Mouse (Mus musculus) ES-E14 (cell line): ENCODE data around the gene Sowahd.

Experiments used
- CHD2 ChIP-seq: IDR thresholded peaks from 2 replicates; pipeline ENCODE4 v1.6.1; 2014; ENCODE audit warnings: mild to moderate bottlenecking, low read depth, low read length, inconsistent platforms
- ZC3H11A ChIP-seq: IDR thresholded peaks from 2 replicates; pipeline ENCODE4 v1.6.1; 2012; ENCODE audit warnings: low read depth, mild to moderate bottlenecking, inconsistent platforms, low read length, borderline replicate concordance
- ZNF384 ChIP-seq: IDR thresholded peaks from 2 replicates; pipeline ENCODE4 v1.6.1; 2012; ENCODE audit warnings: low read depth, low read length, inconsistent platforms

DNA sequence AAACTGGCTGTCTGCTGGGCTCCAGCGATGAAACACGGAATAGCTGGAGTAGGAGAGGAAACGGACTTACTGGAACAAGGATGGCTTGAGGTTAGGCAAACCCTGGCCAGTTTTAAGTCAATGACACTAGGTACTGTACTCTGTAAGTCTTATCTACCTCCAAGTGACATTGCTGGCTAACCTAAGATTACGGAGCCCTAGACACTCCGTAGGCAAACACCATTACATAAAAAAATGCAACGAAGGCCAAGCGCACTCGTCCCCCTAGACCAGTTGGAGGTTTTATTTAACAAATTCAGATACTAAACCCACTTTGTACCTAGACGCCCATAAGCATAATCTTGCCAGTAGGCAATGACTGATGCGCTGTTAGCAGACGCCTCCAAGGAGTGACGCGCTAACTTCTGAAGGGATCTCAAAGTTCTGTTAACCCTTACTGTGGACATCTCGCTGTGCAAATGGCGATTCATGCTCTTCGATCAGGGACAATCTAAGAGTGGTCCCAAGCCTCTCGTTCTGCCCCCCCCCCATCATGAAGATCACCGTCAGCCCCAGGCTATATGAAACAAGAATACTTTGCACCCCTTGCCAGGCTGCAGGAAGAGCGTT, 35.8 kb downstream of the Sowahd start:
- TF ChIP-seq CHD2 (no peak), ZNF384 (no peak), ZC3H11A (no peak)
